Mouse (Mus musculus) left cerebral cortex, adult 11 months (tissue): ENCODE data around the gene Sfta2.
A peak's percentile ranks its signal among the peaks of the same experiment; 100 is the strongest.

Experiments
- DNase-seq: peaks from one replicate; pipeline ENCODE4 v3.0.0; 2022; ENCODE audit warnings: low spot score

Sfta2 gene

DNA sequence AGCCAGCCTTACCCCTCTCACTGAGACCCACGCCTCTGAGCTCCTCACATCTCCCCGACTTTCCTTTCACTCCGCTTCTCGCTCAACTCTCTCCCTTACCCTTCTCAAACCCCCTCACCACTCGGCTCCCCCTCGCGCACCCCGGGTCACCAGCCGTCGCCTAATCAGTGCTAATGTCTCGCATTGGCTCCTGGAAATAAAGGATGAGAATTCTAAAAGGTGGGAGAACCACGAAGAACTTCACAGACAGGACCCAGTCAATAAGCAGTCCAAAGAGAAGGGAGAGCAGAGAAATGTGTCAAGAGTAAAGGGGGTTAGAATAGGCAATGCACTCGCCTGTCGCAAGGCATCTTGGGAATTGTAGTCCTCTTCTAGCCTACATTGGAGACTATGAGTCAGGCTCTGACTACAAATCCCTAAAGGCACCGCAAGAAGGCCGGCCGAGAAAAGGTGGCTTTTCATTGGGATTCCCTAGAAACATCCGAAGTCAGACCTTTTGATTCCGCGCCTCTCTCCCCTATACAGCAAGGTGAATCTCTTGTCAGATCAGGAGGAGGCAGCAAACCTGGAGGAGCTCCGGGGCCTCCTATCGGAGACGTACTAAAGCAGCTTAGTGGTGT, 72.2 kb downstream of the Sfta2 start, which contains the start of gene Gtf2h4:
Gene Gtf2h4 (minus strand): TSS at position 324 of the 620 bp plus-strand sequence.
- DNase-seq, result peak; percentile 95

DNA sequence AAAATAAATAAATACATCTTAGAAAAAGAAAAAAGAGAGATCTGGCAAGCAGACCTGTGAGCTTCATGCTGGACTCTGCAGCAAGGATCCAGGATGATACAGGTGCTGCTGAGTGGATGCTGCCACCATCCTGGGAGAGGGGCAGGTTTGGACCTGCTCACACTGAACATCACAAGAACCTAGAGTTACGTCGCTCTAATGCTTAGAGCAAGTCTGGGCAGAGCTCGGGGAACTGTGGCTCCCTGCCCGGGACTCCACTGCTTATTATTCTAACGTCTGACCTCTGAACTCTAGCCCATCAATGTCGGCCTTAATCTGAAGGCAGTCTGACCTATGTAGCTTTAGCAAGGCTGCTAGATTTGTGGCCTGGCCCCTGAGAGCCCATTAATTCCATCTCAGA, 79.2 kb downstream of the Sfta2 start:
- DNase-seq, result no peak

DNA sequence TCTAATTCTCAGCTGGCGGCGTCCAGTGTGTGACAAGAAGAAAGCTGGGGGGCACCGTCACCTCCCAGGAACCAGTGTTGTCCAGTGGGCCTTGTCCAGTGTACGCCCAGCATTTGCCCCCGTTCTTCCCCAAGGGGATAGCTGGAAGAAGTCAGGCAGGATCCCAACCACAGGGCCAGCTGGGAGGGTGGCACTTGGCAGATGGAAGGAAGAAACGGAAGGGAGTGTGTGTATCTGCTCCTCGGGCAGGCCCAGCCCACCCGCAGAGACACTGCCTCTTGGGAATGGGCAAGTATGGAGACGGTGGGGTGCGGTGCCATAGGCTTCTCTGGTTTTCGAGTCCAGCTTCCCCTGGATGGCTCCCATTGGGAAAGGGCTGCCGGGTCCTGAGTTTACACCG, 80.6 kb downstream of the Sfta2 start:
- no peak for DNase-seq

DNA sequence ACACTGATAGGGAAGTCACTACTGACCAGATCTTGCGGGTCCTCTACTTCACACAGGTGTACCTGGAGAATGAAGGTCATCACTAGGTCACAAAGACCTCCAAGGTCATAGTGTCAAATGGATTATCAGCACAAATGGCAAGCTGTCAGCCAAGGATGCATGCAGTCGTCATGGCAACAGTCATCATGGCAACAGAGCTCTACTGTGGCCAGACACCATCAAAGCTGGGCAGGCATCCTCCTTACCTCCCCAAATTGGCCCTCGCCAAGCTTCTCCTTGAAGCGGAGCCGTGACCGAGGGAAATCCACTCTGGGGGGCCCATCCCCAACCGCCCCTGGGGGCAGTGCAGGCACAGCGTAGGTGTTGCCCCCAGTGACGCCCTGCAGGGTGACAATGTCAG, 83.7 kb downstream of the Sfta2 start:
- DNase-seq, result no peak

DNA sequence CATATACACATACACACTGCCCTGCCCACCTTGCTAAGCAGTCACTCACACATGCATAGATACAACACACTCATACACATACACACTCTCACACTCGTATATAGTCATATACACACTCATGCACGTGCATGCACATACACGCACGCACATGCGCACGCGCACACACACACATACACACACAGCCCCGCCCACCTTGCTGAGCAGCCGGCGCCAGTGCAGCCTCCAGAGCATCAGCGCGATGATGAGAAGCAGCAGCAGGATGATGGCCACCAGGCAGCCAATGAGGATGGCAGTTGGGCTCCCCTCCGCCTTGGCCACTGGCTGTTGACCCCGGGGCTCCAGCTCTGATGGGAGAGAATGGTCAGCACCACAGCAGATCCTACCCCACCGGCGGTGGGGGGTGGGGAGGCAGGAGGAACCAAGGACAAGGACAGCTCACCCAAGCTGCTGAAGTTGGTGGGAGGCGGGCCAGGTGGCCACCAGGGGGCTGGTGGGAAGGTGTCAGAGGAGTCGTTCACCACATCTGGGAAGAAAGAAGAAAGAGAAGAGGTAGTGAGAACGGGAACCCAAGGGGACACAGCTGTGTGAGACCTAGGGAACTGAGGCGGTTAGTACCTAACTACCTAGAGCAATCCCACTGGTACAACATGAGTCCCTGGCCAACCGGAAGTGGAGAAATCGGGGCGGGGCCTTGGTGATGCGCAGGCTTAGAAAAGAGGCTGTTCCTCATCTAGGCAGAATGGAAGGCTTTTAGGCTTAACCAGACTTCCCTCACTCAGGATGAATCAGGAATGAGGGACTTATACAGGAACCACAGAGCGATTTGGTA, 87.2 kb downstream of the Sfta2 start:
- DNase-seq, result no peak

DNA sequence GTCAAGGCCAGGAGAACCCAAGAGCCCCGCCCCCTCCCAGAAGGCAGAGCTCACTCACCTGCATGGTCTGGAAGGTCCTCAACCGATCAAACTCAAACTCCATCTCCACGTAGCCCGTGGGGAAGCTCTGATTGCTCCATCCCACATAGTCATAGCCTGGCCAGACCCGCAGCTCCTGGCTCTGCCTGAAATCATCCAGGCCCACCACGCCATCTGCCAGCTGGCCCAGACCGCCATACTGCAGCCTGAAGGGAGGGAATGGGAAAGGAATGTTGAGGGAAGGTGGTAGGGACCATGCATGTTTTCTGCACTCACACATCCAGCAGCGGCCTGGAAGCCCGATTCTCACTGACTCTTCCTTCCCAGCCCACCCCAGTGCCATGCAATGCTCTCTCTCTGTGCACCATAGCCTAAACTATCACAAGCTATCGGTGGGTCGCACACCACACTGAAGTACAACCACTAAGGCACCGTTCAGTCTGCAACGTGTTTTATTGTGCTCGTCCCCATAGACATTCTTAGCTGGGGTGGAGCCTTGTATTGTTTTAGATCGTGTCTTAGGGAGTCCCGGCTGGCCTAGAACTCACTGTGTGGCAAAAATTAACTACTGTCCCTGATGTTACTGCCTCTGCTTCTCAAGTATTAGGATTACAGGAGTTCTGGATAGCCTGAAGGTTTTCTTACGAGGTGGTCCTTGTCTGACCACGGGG, 88.7 kb downstream of the Sfta2 start:
- no peak for DNase-seq

DNA sequence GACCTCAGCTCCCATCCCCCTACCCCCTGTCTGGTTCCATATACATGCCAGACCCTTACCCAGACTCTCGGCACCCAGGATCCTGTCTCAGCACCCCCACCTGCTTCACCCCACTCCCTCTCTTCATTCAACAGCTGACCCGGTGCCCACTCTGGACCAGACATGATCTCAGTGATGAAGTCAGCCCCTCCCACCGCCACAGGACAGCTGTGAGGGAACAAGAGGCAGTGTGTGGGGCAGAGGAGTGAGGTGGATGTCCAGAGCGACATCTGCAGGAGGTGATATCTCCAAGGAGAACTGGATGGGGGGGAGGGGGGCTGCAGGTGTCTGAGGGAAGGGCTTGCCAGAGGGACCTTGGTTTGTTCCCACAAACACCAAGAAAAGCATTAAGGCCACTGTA, 90.5 kb downstream of the Sfta2 start:
- no peak for DNase-seq

DNA sequence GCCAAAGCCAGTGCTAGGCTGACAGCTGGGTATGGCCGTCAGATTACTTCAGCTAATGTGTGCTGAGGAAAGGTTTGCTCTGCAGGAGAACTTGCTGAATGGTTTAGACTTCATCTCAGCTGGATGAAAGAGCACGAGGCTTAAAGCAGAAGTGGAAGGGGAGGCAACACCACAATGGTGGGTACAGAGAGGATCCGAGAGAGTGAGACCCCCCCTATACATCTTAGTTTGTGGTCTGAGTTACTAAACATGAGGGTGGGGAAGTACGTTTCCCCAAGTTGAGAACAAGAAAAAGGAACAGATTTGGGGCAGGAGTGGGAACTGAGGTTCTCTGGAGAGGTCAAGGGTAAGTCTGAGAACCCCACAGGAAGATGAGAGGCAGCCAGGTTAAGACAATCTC, 91.0 kb downstream of the Sfta2 start:
- no peak for DNase-seq

DNA sequence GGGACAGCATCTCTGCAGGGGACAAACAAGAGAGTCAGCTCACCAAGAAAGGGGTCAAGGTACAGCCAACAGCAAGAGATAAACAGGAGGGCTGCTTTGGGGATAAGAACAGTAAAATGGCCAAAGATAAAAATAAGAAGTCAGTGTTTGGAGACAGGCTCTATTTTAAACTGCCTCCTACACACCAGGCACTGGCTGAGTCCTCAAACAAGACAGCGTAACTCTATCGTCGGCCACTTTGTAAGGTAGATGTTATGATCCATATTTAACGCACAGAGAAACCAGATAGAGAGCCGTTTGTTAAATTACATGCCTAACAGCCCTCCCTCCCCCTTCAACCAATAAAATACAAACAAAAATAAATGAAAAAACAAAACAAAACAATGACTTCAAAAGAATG, 92.6 kb downstream of the Sfta2 start:
- DNase-seq, result no peak

DNA sequence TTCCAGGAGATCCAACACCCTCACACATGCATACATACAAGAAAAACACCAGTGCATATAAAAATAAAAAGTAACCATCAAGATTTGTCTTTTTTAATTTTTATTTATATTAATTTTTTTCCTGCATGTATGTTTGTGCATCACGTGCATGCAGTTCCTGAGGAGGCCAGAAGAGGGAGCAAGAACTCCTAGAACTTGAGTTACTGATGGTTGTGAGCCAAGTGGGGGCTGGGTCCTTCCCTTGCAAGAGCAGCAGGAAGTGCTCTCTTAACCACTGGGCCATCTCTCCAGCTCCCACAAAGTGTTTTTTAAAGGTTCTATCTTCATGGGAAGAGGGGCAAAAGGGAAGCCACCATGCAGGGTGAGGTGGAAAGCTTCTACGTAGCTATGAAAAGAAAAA, 93.9 kb downstream of the Sfta2 start:
- no peak for DNase-seq

DNA sequence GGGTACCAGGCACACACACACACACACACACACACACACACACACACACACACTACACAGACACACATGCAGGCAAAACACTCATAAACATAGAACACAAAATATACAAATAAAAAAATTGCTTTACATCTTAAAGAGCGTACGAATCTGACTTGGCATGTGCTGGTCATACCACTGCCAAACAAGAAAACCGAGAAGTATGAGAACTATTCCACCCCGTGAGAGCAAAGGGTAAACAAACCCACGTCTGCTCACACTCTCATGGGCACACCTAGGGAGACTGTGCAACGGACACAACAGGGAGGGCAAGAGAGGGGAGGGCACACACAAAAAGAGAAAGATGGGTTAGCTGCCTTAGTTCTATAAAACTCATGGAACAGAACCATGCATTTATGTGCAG, 95.3 kb downstream of the Sfta2 start:
- no peak for DNase-seq

DNA sequence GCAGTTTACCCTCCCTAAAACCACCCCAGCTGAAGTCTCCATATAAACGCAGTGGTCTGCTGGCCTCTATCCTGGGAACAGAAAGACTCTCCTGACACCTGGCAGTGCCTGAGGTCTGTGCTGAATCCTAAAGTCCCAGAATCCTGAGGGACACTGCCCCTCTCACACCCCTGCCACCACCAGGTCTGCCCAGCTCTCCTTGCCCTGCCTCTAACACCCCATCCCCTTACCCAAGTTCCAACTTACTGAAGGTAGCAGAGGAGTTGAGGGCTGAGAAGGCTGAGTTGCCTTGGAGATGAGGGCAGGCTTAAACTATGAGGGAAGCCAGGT, 96.0 kb downstream of the Sfta2 start:
- no peak for DNase-seq

DNA sequence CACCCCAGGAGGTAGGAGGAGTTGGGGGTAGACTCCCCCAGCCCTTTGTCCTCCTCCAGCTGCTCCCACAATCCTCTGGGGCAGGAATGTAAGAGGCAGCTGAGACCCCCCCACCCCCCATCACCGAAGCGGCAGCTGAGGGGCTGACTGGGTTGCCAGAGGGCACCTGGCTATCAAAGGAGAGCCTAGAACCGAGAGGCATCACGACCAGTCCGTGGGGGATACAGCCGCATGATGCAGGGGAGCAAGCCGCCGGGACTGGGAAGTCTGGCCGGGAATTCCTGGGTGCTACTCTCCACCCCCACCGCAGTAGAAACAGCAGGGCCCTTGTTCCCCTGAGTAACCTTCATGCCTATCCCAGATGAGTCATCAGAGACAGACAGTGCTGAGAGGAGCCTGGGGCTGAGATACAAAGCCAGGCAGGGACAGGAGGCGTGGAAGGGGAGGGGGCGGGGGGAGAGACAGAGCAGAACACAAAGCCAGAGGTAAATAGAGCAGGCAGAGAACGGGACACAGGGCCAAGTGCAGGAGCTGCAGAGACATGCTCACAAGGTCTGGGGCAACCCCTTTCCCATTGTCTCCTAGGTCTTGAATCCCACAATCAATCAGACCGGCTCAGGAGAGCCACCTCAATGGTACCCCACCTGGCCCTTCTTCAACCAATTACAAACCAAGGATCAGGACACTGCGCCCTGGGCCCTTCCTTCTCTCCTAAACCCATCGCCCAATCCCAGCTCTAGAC, 96.6 kb downstream of the Sfta2 start:
- peak; percentile 68 for DNase-seq

DNA sequence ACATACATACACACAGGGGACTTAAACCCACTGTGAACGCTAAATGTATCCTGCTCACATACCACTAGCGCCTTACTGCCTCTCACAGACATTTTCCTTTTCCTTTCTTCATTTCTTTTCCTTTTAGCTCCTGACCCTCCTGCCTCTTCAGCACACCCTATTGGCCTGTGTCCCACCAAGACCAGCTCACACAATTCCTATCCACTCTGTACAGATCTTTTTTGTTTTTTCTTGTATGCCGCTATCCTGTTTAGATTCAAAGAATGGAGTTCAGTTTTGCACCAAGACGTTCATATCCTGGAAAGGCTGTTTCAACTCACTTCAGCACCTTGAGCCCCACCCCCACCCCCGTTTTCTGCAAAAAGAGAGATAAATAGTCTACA, 97.1 kb downstream of the Sfta2 start:
- no peak for DNase-seq

DNA sequence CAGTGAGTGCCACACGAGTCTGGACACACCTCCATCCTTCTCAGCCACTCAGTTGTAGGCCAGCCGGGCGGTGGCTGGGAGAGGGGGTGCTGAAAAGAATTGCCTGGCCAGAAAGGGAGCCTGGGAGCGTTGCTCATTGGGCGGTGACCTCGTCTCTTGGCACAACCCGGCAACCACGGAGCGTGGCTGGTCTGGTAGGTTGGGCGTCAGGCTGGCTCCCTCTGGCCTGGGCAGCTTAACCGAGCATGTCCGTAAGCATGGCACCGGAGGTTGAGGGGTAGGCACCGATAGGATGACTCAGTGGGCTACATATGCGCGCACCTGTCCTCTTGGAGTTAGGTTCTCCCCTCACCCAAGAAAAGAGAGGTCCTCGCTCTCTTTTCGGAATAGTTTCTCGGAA, 98.6 kb downstream of the Sfta2 start:
- DNase-seq, result peak; percentile 67
